Mouse (Mus musculus) MEL (cell line): ENCODE data around the gene Slc25a38. TPM values are rescaled to one million over a fixed set of nuclear protein-coding genes. Genes with fewer than 3 reads are reported as not detected.
A peak's percentile ranks its signal among the peaks of the same experiment; 100 is the strongest.

Experiments used
- DNase-seq: peaks from one replicate; pipeline ENCODE4 v3.0.0; 2011; ENCODE audit warnings: low read depth, low spot score
- H3K27ac ChIP-seq: 2 replicates; pipeline ENCODE4 v1.5.1; 2012; ENCODE audit warnings: low read depth, mild to moderate bottlenecking, control low read depth, low read length, moderate library complexity; ENCODE audit not compliant: control insufficient read depth
- H3K27me3 ChIP-seq, 2 experiments: fragments of 150-350 bp in 1 of 2; sonication (generic) in 1 of 2; 2 replicates each; pipeline ENCODE4 v1.6.1; 2012; ENCODE audit warnings: low read length in 2 of 2, mild to moderate bottlenecking in 2 of 2, improper control_type of control experiment in 1 of 2, moderate library complexity in 1 of 2; ENCODE audit not compliant: insufficient read depth in 2 of 2, control insufficient read depth in 1 of 2
- H3K36me3 ChIP-seq, 2 experiments: 2 replicates each; pipeline ENCODE4 v1.6.1; 2012 to 2014; ENCODE audit warnings: low read length in 2 of 2, improper control_type of control experiment in 1 of 2, inconsistent platforms in 1 of 2, mild to moderate bottlenecking in 1 of 2; ENCODE audit not compliant: insufficient read depth in 2 of 2, control insufficient read depth in 1 of 2
- H3K4me1 ChIP-seq, 2 experiments: fragments of 150-350 bp in 1 of 2; sonication (generic) in 1 of 2; 2 replicates each; pipeline ENCODE4 v1.6.1; 2012; ENCODE audit warnings: low read length in 2 of 2, improper control_type of control experiment in 1 of 2, mild to moderate bottlenecking in 1 of 2; ENCODE audit not compliant: insufficient read depth in 2 of 2, control insufficient read depth in 1 of 2
- H3K4me3 ChIP-seq, 2 experiments: fragments of 150-350 bp in 1 of 2; sonication (generic) in 1 of 2; 2 replicates each; pipeline ENCODE4 v1.5.1; 2012; ENCODE audit warnings: low read depth in 2 of 2, low read length in 2 of 2, mild to moderate bottlenecking in 2 of 2, moderate library complexity in 2 of 2, control low read depth in 1 of 2, improper control_type of control experiment in 1 of 2; ENCODE audit not compliant: control insufficient read depth in 1 of 2, insufficient read depth in 1 of 2
- H3K79me2 ChIP-seq: 2 replicates; pipeline ENCODE4 v1.6.1; 2012; ENCODE audit warnings: mild to moderate bottlenecking, low read length, moderate library complexity; ENCODE audit not compliant: control insufficient read depth, poor library complexity, insufficient read depth
- H3K9ac ChIP-seq: 2 replicates; pipeline ENCODE4 v1.6.1; 2012; ENCODE audit warnings: low read depth, mild to moderate bottlenecking, control low read depth, low read length, moderate library complexity; ENCODE audit not compliant: control insufficient read depth, poor library complexity, severe bottlenecking
- H3K9me3 ChIP-seq: fragments of 150-350 bp; sonication (generic); replicated peaks from 2 replicates; pipeline ENCODE4 v1.6.1; 2012; ENCODE audit warnings: mild to moderate bottlenecking, low read length, improper control_type of control experiment, moderate library complexity; ENCODE audit not compliant: insufficient read depth
- BHLHE40 ChIP-seq: IDR thresholded peaks from 2 replicates; pipeline ENCODE4 v1.6.1; 2012; ENCODE audit warnings: low read depth, mild to moderate bottlenecking, inconsistent platforms, low read length, improper control_type of control experiment, borderline replicate concordance
- CHD2 ChIP-seq: IDR thresholded peaks from 2 replicates; pipeline ENCODE4 v1.6.1; 2011; ENCODE audit warnings: low read length, improper control_type of control experiment
- CTCF ChIP-seq, 3 experiments: IDR thresholded peaks in 2 of 3; conservative IDR thresholded peaks in 1 of 3; 2 replicates each; pipeline ENCODE4 v1.5.1; 2011 to 2012; ENCODE audit warnings: low read length in 3 of 3, low read depth in 2 of 3, mild to moderate bottlenecking in 2 of 3, improper control_type of control experiment in 1 of 3, inconsistent platforms in 1 of 3, mixed read lengths in 1 of 3, moderate library complexity in 1 of 3; ENCODE audit not compliant: control insufficient read depth in 1 of 3, insufficient read depth in 1 of 3, poor library complexity in 1 of 3, severe bottlenecking in 1 of 3
- E2F4 ChIP-seq: IDR thresholded peaks from 2 replicates; pipeline ENCODE4 v1.6.1; 2011; ENCODE audit warnings: low read depth, low read length, improper control_type of control experiment, borderline replicate concordance
- ETS1 ChIP-seq: IDR thresholded peaks from 2 replicates; pipeline ENCODE4 v1.6.1; 2012; ENCODE audit warnings: low read depth, mild to moderate bottlenecking, inconsistent platforms, low read length, improper control_type of control experiment, moderate library complexity
- GATA1 ChIP-seq: IDR thresholded peaks from 2 replicates; pipeline ENCODE4 v1.6.1; 2011; ENCODE audit warnings: low read depth, low read length, improper control_type of control experiment
- JUND ChIP-seq: IDR thresholded peaks from 2 replicates; pipeline ENCODE4 v1.6.1; 2011; ENCODE audit warnings: low read depth, mild to moderate bottlenecking, improper control_type of control experiment, low read length
- KAT2A ChIP-seq: conservative IDR thresholded peaks from 2 replicates; pipeline ENCODE4 v1.6.1; 2012; ENCODE audit warnings: low read depth, low read length, improper control_type of control experiment, inconsistent platforms
- MAZ ChIP-seq: IDR thresholded peaks from 2 replicates; pipeline ENCODE4 v1.6.1; 2012; ENCODE audit warnings: low read depth, mild to moderate bottlenecking, inconsistent platforms, low read length, improper control_type of control experiment
- NRF1 ChIP-seq: IDR thresholded peaks from 2 replicates; pipeline ENCODE4 v1.6.1; 2014; ENCODE audit warnings: low read depth, mild to moderate bottlenecking, inconsistent platforms, low read length, improper control_type of control experiment, moderate library complexity; ENCODE audit not compliant: poor library complexity, insufficient read depth, severe bottlenecking
- POLR2A ChIP-seq, 2 experiments: IDR thresholded peaks; 2 replicates each; pipeline ENCODE4 v1.6.1; 2011 to 2012; ENCODE audit warnings: low read length in 2 of 2, mild to moderate bottlenecking in 2 of 2, control low read depth in 1 of 2, improper control_type of control experiment in 1 of 2, low read depth in 1 of 2, moderate library complexity in 1 of 2; ENCODE audit not compliant: control insufficient read depth in 1 of 2, insufficient read depth in 1 of 2, poor library complexity in 1 of 2
- POLR2AphosphoS5 ChIP-seq: IDR thresholded peaks from 2 replicates; pipeline ENCODE4 v1.6.1; 2012; ENCODE audit warnings: low read depth, borderline replicate concordance, mild to moderate bottlenecking, inconsistent platforms, low read length, moderate library complexity, mixed read lengths
- RAD21 ChIP-seq: IDR thresholded peaks from 2 replicates; pipeline ENCODE4 v1.6.1; 2011; ENCODE audit warnings: mild to moderate bottlenecking, low read depth, low read length, improper control_type of control experiment
- RCOR1 ChIP-seq: IDR thresholded peaks from 2 replicates; pipeline ENCODE4 v1.6.1; 2012; ENCODE audit warnings: low read depth, mild to moderate bottlenecking, inconsistent platforms, low read length, improper control_type of control experiment
- SMC3 ChIP-seq: IDR thresholded peaks from 2 replicates; pipeline ENCODE4 v1.6.1; 2011; ENCODE audit warnings: low read depth, low read length, improper control_type of control experiment
- TBP ChIP-seq: IDR thresholded peaks from 2 replicates; pipeline ENCODE4 v1.8.0; 2011; ENCODE audit warnings: low read depth, low read length, improper control_type of control experiment
- USF1 ChIP-seq: IDR thresholded peaks from 2 replicates; pipeline ENCODE4 v1.6.1; 2014; ENCODE audit warnings: low read depth, mild to moderate bottlenecking, inconsistent platforms, low read length, improper control_type of control experiment, moderate library complexity
- USF2 ChIP-seq, 2 experiments: IDR thresholded peaks; 2 replicates each; pipeline ENCODE4 v1.6.1; 2011 to 2012; ENCODE audit warnings: improper control_type of control experiment in 2 of 2, low read length in 2 of 2, borderline replicate concordance in 1 of 2, inconsistent platforms in 1 of 2, low read depth in 1 of 2, mild to moderate bottlenecking in 1 of 2; ENCODE audit not compliant: insufficient read depth in 1 of 2
- ZC3H11A ChIP-seq: IDR thresholded peaks from 2 replicates; pipeline ENCODE4 v1.6.1; 2012; ENCODE audit warnings: low read depth, mild to moderate bottlenecking, inconsistent platforms, low read length, improper control_type of control experiment
- ZKSCAN1 ChIP-seq: IDR thresholded peaks from 2 replicates; pipeline ENCODE4 v1.6.1; 2012; ENCODE audit warnings: low read depth, mild to moderate bottlenecking, inconsistent platforms, low read length, improper control_type of control experiment, moderate library complexity
- ZMIZ1 ChIP-seq: IDR thresholded peaks from 2 replicates; pipeline ENCODE4 v1.6.1; 2012; ENCODE audit warnings: low read depth, mild to moderate bottlenecking, inconsistent platforms, low read length, improper control_type of control experiment, moderate library complexity
- ZNF384 ChIP-seq: IDR thresholded peaks from 2 replicates; pipeline ENCODE4 v1.6.1; 2012; ENCODE audit warnings: low read depth, mild to moderate bottlenecking, inconsistent platforms, low read length, improper control_type of control experiment
- polyA plus RNA-seq, 2 experiments: library from polyadenylated mRNA; stranded (reverse) in 1 of 2; unstranded in 1 of 2; fragments of >175 nt in 1 of 2; fragments of >200 nt in 1 of 2; gene quantifications; 2 replicates each; pipeline versions ENCODE4 v1.2.1 to v1.2.4; 2012; ENCODE audit warnings: low replicate concordance in 2 of 2, low read depth in 1 of 2; ENCODE audit not compliant: insufficient read length in 2 of 2, insufficient read depth in 1 of 2, missing spikeins in 1 of 2
- total RNA-seq: library from RNA; depleted of rRNA; stranded (reverse); fragments of 300-350 nt; gene quantifications from 2 replicates; pipeline ENCODE4 v1.2.3, GENCODE M21; 2012

The Slc25a38 gene
- total and polyA plus RNA-seq, 3 experiments, result 81.3 to 87.6 TPM; not detected in 1

DNA sequence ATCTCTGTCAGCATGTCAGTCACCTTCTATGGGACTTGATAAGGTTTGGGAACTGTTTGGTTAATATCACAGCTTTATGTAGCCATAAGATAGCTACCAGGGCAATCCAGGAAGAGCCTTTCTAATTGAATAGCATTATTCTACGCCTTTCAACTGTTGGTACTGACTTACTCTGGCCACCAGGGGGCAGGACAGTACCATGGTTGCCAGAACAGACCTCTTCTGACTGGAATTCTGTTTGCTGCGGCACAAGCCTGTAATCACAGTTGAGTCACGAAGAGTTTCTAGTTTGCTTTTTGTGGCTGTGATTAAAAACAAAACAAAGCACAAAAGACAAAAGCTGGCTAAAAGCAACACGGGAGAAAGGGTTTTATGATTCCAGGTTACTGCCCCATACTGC lies 30.5 kb downstream of the Slc25a38 start:
- H3K4me3 ChIP-seq, result no peak overlapping the region
- H3K4me1 ChIP-seq, result no peaks in the 10 kb centered on the region
- H3K27ac ChIP-seq, result no peak overlapping the region
- H3K27me3 ChIP-seq, result peaks cover 0 to 2% of the 10 kb centered on the region in 2 experiments; a peak in 3 of 4 replicates
- H3K9ac ChIP-seq, result no peak overlapping the region
- no peaks in the 10 kb centered on the region for H3K9me3 ChIP-seq
- peak; percentile 56 to 73 (median 61) for TF ChIP-seq CTCF (IDR thresholded peaks at IDR 0.05 in 2 of 3, conservative IDR thresholded peaks at IDR 0.05 in 1 of 3; ENCODE audit: control insufficient read depth in 1 of 3, insufficient read depth in 1 of 3, low read depth in 2 of 3, low read length in 3 of 3, poor library complexity in 1 of 3, severe bottlenecking in 1 of 3)
- peak; percentile 71 for TF ChIP-seq RAD21
- TF ChIP-seq BHLHE40, result no peak
- peak; percentile 36 for TF ChIP-seq ZC3H11A
- TF ChIP-seq GATA1, result no peak
- no peak for TF ChIP-seq ZKSCAN1
- TF ChIP-seq POLR2AphosphoS5, result no peak
- TF ChIP-seq SMC3, result peak; percentile 65
- DNase-seq, result peak; percentile 56
- H3K36me3 ChIP-seq, result no peaks in the 10 kb centered on the region
- H3K79me2 ChIP-seq, result no peaks in the 10 kb centered on the region

DNA sequence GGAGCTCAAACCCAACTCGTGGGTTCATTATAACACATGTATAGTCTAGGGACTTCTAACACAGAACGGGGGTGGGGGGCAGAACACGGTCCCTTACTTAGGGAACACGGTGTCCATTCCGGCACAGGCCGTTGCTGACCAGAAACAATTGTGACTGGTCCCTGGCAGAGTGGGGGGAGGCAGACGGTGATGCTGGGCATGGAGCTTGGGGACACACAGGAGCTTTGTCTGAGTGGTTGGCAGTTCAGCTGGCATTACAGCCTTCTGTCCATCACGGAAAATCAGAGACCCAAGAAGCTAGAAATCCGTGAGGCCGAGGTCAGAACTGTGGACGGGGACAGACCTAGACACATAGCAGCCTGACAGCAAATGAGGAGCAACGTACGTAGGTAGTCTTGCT lies 34.3 kb downstream of the Slc25a38 start:
- H3K36me3 ChIP-seq, result no peaks in the 10 kb centered on the region
- H3K9me3 ChIP-seq, result no peaks in the 10 kb centered on the region
- peaks cover 12 to 13% of the 10 kb centered on the region in 2 experiments for H3K27me3 ChIP-seq
- DNase-seq, result no peak
- TF ChIP-seq E2F4 (no peak), POLR2A (IDR thresholded peaks at IDR 0.05; ENCODE audit: control insufficient read depth in 1 of 2, insufficient read depth in 1 of 2, low read depth in 1 of 2, low read length in 2 of 2, poor library complexity in 1 of 2) (no peak)
- TF ChIP-seq, all 39 proteins: peak for 0
- Histone ChIP-seq H3K9ac (no peak overlapping the region), H3K79me2 (no peaks in the 10 kb centered on the region), H3K27ac (no peak overlapping the region), H3K4me3 (no peak overlapping the region), H3K4me1 (no peaks in the 10 kb centered on the region)

DNA sequence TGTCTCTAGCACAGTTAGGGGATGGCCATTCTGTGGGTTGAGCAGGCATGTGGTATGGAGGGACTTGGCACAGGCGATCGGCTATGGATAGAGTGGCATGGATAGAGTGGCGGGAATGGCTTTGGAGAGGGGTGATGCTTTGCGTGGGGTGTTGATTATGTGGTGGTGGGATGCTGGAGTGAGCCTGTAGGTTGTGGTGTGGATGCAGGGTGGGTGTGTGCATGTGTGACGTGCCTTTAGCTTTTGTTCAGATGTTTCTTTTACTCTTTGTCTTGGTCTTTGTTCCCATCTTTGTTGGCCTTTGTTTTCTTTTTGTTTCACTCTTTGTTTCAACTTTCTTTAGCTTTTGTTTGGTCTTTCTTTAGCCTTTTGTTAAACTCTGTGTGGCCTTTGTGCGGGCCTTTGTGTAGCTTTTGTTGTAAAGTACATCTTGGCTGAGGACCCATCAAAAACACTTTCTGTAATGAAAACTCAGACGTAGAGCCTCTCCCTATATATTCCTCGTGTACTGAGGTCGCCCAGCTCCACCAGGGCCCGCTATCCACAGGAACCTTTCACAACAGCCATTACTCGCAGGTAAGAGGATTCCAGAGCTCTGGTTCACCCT lies 39.2 kb downstream of the Slc25a38 start, which contains the start of gene Mobp:
Gene Mobp (plus strand): TSS at position 486 of the 607 bp plus-strand sequence.
- no peak for DNase-seq
- H3K9me3 ChIP-seq, result no peaks in the 10 kb centered on the region
- H3K79me2 ChIP-seq, result no peaks in the 10 kb centered on the region
- H3K4me1 ChIP-seq, result no peaks in the 10 kb centered on the region
- peaks cover 18 to 21% of the 10 kb centered on the region in 2 experiments for H3K27me3 ChIP-seq
- H3K36me3 ChIP-seq, result no peaks in the 10 kb centered on the region
- H3K27ac ChIP-seq, result no peak within 1 kb of the TSS
- H3K9ac ChIP-seq, result no peak within 1 kb of the TSS
- H3K4me3 ChIP-seq, result no peak within 1 kb of the TSS
- TF ChIP-seq RCOR1 (no peak), KAT2A (no peak), CTCF (IDR thresholded peaks at IDR 0.05 in 2 of 3, conservative IDR thresholded peaks at IDR 0.05 in 1 of 3; ENCODE audit: control insufficient read depth in 1 of 3, insufficient read depth in 1 of 3, low read depth in 2 of 3, low read length in 3 of 3, poor library complexity in 1 of 3, severe bottlenecking in 1 of 3) (no peak), BHLHE40 (no peak), USF1 (no peak), USF2 (IDR thresholded peaks at IDR 0.05; ENCODE audit: borderline replicate concordance in 1 of 2, insufficient read depth in 1 of 2, low read depth in 1 of 2, low read length in 2 of 2) (no peak), POLR2AphosphoS5 (no peak), ETS1 (no peak), ZMIZ1 (no peak), RAD21 (no peak), NRF1 (no peak), ZNF384 (no peak), MAZ (no peak), CHD2 (no peak), JUND (no peak), TBP (no peak)
